Mouse (Mus musculus) bone marrow macrophage, adult 2 months (primary cell): ENCODE measurements around the gene Gnai3. TPM values are rescaled to one million over a fixed set of nuclear protein-coding genes. Genes with fewer than 3 reads are reported as not detected.

ENCODE experiments used
- H3K27ac ChIP-seq: 2 replicates; pipeline ENCODE4 v1.5.1; 2012; ENCODE audit warnings: low read depth, low read length; ENCODE audit not compliant: insufficient read depth
- H3K4me1 ChIP-seq: 2 replicates; pipeline ENCODE4 v1.6.1; 2012; ENCODE audit warnings: low read length; ENCODE audit not compliant: control insufficient read depth, insufficient read depth
- H3K4me3 ChIP-seq: 2 replicates; pipeline ENCODE4 v1.5.1; 2012; ENCODE audit warnings: mild to moderate bottlenecking, low read length, moderate library complexity; ENCODE audit not compliant: insufficient read depth
- CTCF ChIP-seq: IDR thresholded peaks from 2 replicates; pipeline ENCODE4 v1.5.1; 2012; ENCODE audit warnings: low read depth, mild to moderate bottlenecking, low read length, moderate library complexity
- POLR2A ChIP-seq: IDR thresholded peaks from 2 replicates; pipeline ENCODE4 v1.6.1; 2012; ENCODE audit warnings: mild to moderate bottlenecking, low read depth, low read length, borderline replicate concordance
- polyA plus RNA-seq: library from polyadenylated mRNA; stranded (reverse); fragments of >200 nt; gene quantifications from 2 replicates; pipeline ENCODE4 v1.2.4, GENCODE M21; 2012; ENCODE audit not compliant: missing spikeins, insufficient read depth, insufficient read length

The Gnai3 gene
- polyA plus RNA-seq, 1 experiment, result 65.1 TPM

GRCm38 (mm10) chr3:108070295-108071293 lies 75.4 kb downstream of the Gnai3 start:
- no peak overlapping the region for H3K4me3 ChIP-seq
- TF ChIP-seq CTCF, result peak; percentile 79
- TF ChIP-seq POLR2A, result no peak
- H3K4me1 ChIP-seq, result peaks cover 3% of the 10 kb centered on the region; the same call in 1 of the 2 replicates
- H3K27ac ChIP-seq, result no peak overlapping the region

GRCm38 (mm10) chr3:108069231-108069870 lies 76.6 kb downstream of the Gnai3 start:
- Histone ChIP-seq H3K4me1 (peaks cover 3% of the 10 kb centered on the region; the same call in 1 of the 2 replicates), H3K4me3 (no peak overlapping the region), H3K27ac (no peak overlapping the region)
- TF ChIP-seq POLR2A (no peak), CTCF (no peak)

GRCm38 (mm10) chr3:108068826-108069225 lies 77.1 kb downstream of the Gnai3 start:
- TF ChIP-seq POLR2A, result no peak
- no peak for TF ChIP-seq CTCF
- Histone ChIP-seq H3K4me1 (peaks cover 3% of the 10 kb centered on the region; the same call in 1 of the 2 replicates), H3K4me3 (no peak overlapping the region), H3K27ac (no peak overlapping the region)

GRCm38 (mm10) chr3:108067370-108067934 lies 78.5 kb downstream of the Gnai3 start:
- H3K27ac ChIP-seq, result no peak overlapping the region
- TF ChIP-seq POLR2A, result no peak
- H3K4me3 ChIP-seq, result no peak overlapping the region
- H3K4me1 ChIP-seq, result peaks cover 3% of the 10 kb centered on the region; the same call in 1 of the 2 replicates

GRCm38 (mm10) chr3:108065551-108065950 lies 80.4 kb downstream of the Gnai3 start:
- peaks cover 3% of the 10 kb centered on the region; the same call in 1 of the 2 replicates for H3K4me1 ChIP-seq
- H3K27ac ChIP-seq, result no peak overlapping the region
- no peak overlapping the region for H3K4me3 ChIP-seq
- TF ChIP-seq CTCF, result no peak
- no peak for TF ChIP-seq POLR2A

- peaks cover 3% of the 10 kb centered on the region; the same call in 1 of the 2 replicates for H3K4me1 ChIP-seq
- no peak overlapping the region for H3K27ac ChIP-seq
- TF ChIP-seq CTCF, result no peak
- TF ChIP-seq POLR2A, result no peak
- H3K4me3 ChIP-seq, result no peak overlapping the region
Measured at GRCm38 (mm10) chr3:108064672-108065071, 81.3 kb downstream of the Gnai3 start.

- peaks cover 3% of the 10 kb centered on the region; the same call in 1 of the 2 replicates for H3K4me1 ChIP-seq
- TF ChIP-seq CTCF (no peak), POLR2A (no peak)
- no peak overlapping the region for H3K4me3 ChIP-seq
- H3K27ac ChIP-seq, result no peak overlapping the region
Measured at GRCm38 (mm10) chr3:108062648-108063047, 83.3 kb downstream of the Gnai3 start.

- Histone ChIP-seq H3K4me3 (peak overlapping the region; percentile 35), H3K27ac (peak overlapping the region; percentile 64)
- TF ChIP-seq POLR2A (no peak), CTCF (no peak)
Measured at GRCm38 (mm10) chr3:108061420-108061819, 84.5 kb downstream of the Gnai3 start.

More at GRCm38 (mm10) chr3:108061420-108061819, 84.5 kb downstream of the Gnai3 start:
- H3K4me1 ChIP-seq, result peaks cover 3% of the 10 kb centered on the region; the same call in 1 of the 2 replicates

Other genes with a start within 250 kb of the Gnai3 start
- gene Gstm7, start 214.3 kb downstream of the Gnai3 start, polyA plus RNA-seq, result 1.8 TPM in 1 of 2 replicates, not detected in the other
- not detected in 2 replicates for gene Gstm6, start 202.4 kb downstream of the Gnai3 start, polyA plus RNA-seq
- gene Gstm3, start 176.9 kb downstream of the Gnai3 start, polyA plus RNA-seq, result not detected in 2 replicates
- gene Gstm2, start 159.7 kb downstream of the Gnai3 start, polyA plus RNA-seq, result 4.5 and 4.7 TPM in 2 replicates
- gene Gstm1, start 128.2 kb downstream of the Gnai3 start, polyA plus RNA-seq, result 313 and 329 TPM in 2 replicates
- gene Gstm4, start 101.3 kb downstream of the Gnai3 start, polyA plus RNA-seq, result 10.1 and 10.7 TPM in 2 replicates
- 22.4 and 23.8 TPM in 2 replicates for gene Ampd2, start 59.5 kb downstream of the Gnai3 start, polyA plus RNA-seq
- not detected in 2 replicates for gene Gnat2, start 53.4 kb downstream of the Gnai3 start, polyA plus RNA-seq
- not detected in 2 replicates for gene Gpr61, start 8.7 kb upstream of the Gnai3 start, polyA plus RNA-seq
- gene Amigo1, start 40.2 kb upstream of the Gnai3 start, polyA plus RNA-seq, result 3.3 and 5.7 TPM in 2 replicates
- 10.1 and 11.6 TPM in 2 replicates for gene Cyb561d1, start 55.1 kb upstream of the Gnai3 start, polyA plus RNA-seq
- 5.6 and 6.4 TPM in 2 replicates for gene Atxn7l2, start 64.8 kb upstream of the Gnai3 start, polyA plus RNA-seq
- gene Sypl2, start 80.5 kb upstream of the Gnai3 start, polyA plus RNA-seq, result not detected in 2 replicates
- 128 and 156 TPM in 2 replicates for gene Psma5, start 110.8 kb upstream of the Gnai3 start, polyA plus RNA-seq
- 30.0 and 33.3 TPM in 2 replicates for gene Sort1, start 137.9 kb upstream of the Gnai3 start, polyA plus RNA-seq
- gene Mybphl, start 218.8 kb upstream of the Gnai3 start, polyA plus RNA-seq, result not detected in 2 replicates
- gene Psrc1, start 237.7 kb upstream of the Gnai3 start, polyA plus RNA-seq, result 15.3 and 26.1 TPM in 2 replicates